Mouse (Mus musculus) layer of hippocampus, postnatal 10 days (tissue): ENCODE measurements around the gene Zcchc3. TPM values are rescaled to one million over a fixed set of nuclear protein-coding genes. Genes with fewer than 3 reads are reported as not detected.
"Not testable (repeated sequence)": the region's sequence is repeated elsewhere in the genome, so short reads cannot be mapped to it uniquely, and the experiment has no call there.

ENCODE experiments used
- DNase-seq, 2 experiments: peaks; one replicate each; pipeline ENCODE4 v3.0.0; 2021; ENCODE audit warnings: low spot score in 2 of 2
- long read RNA-seq: library from polyadenylated mRNA; stranded (forward); transcript quantifications from one replicate; pipeline ENCODE4 v2.0.0, GENCODE M21; 2023
- total RNA-seq, 2 experiments: library from RNA; stranded (reverse); gene quantifications; 2 replicates each; pipeline ENCODE4 v1.2.3; 2021

Zcchc3 gene
- total RNA-seq = 10 to 100 TPM in 1 of 2 experiments, 1 to 10 TPM in 1; 9.9 to 12.1 TPM
- long read RNA-seq, transcript Zcchc3-201 (1 exons, 3,073 nt) = major isoform, 26 of 26 reads
- long read RNA-seq, partial matches to known transcripts = 0 of 26 reads
- long read RNA-seq, other reads (novel, unspliced or antisense) = 0 of 26 reads

GRCm38 (mm10) chr2:152414591-152415165 lies at the start of gene Zcchc3:
Gene Zcchc3 (minus strand): TSS chr2:152415027.
- DNase-seq = peak; percentile 86 to 88

- DNase-seq = no peak
Measured at GRCm38 (mm10) chr2:152459241-152459640, 44.4 kb upstream of the Zcchc3 start.

GRCm38 (mm10) chr2:152452101-152452781 lies 37.4 kb upstream of the Zcchc3 start:
- no peak for DNase-seq

- DNase-seq = peak; percentile 82 to 84
Measured at GRCm38 (mm10) chr2:152450241-152450640, 35.4 kb upstream of the Zcchc3 start.

GRCm38 (mm10) chr2:152447461-152447860 lies 32.6 kb upstream of the Zcchc3 start:
- no peak for DNase-seq

- no peak for DNase-seq
Measured at GRCm38 (mm10) chr2:152446642-152447041, 31.8 kb upstream of the Zcchc3 start.

- peak; percentile 45 to 60 for DNase-seq
Measured at GRCm38 (mm10) chr2:152443281-152443680, 28.5 kb upstream of the Zcchc3 start.

- DNase-seq = no peak
Measured at GRCm38 (mm10) chr2:152442322-152442721, 27.5 kb upstream of the Zcchc3 start.

GRCm38 (mm10) chr2:152439833-152440232 lies 25.0 kb upstream of the Zcchc3 start:
- DNase-seq = no peak

- no peak for DNase-seq
Measured at GRCm38 (mm10) chr2:152438963-152439362, 24.1 kb upstream of the Zcchc3 start.

- DNase-seq = peak; percentile 92 to 94
Measured at GRCm38 (mm10) chr2:152436983-152437860, 22.4 kb upstream of the Zcchc3 start.

- DNase-seq = no peak
Measured at GRCm38 (mm10) chr2:152436405-152436901, 21.6 kb upstream of the Zcchc3 start.

GRCm38 (mm10) chr2:152428481-152428880 lies 13.7 kb upstream of the Zcchc3 start:
- not testable (repeated sequence) for DNase-seq

GRCm38 (mm10) chr2:152427493-152427892 lies 12.7 kb upstream of the Zcchc3 start:
- no peak for DNase-seq

- DNase-seq = no peak
Measured at GRCm38 (mm10) chr2:152415786-152416185, 959 bp upstream of the Zcchc3 start.

GRCm38 (mm10) chr2:152415287-152415686 lies 460 bp upstream of the Zcchc3 start, which contains the start of gene 6820408C15Rik:
Gene 6820408C15Rik (plus strand): TSS chr2:152415587.
- DNase-seq = no peak

- DNase-seq = peak; percentile 50 to 51
Measured at GRCm38 (mm10) chr2:152413765-152414584, 852 bp downstream of the Zcchc3 start.

GRCm38 (mm10) chr2:152413158-152413764 lies 1.6 kb downstream of the Zcchc3 start:
- no peak for DNase-seq

- peak in 1 of 2 experiments; percentile 32 for DNase-seq
Measured at GRCm38 (mm10) chr2:152412526-152413157, 2.2 kb downstream of the Zcchc3 start.
